Mouse (Mus musculus): Measurements from ENCODE around the gene Bcl11a. TPM values are rescaled to one million over a fixed set of nuclear protein-coding genes. Genes with fewer than 3 reads are reported as not detected.
A peak's percentile ranks its signal among the peaks of the same experiment; 100 is the strongest.

The Bcl11a gene
- polyA plus RNA-seq, 1 experiment from 2014 or later = 95.4 TPM

DNA sequence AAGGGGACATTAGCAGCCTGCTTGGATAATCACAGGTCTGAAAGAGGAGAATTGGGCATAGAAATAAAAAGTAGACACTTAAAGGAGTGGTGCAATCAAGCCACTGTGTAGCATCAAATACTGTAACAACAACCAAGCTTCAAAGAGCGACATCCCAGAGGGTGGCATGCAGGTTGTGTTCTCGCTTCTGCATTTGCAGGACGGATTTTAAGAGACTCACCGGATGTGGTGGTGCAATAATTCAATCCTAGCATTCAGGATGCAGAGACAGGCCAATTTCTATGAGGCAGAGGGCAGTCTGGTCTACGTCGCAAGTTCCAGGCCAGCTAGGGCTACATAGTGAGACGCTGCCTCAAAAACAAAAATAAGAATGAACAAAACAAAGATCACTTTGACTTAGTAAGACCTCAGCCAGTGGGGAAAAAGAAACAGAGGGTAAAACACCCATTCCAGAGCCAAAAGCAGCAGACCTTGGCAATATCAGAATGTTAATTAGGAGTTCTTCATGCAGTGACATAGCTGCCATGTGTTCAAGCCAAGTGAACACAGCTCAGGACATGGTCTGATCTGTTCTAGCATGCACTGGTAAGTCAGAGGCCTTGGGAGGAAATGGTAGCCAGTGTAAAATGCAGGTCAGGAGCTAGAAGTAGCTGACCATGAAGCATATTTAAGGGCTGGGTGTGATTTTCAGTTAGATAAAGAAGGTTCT lies 74.4 kb downstream of the Bcl11a start:
- Histone ChIP-seq H3K27me3 (replicated peaks; ENCODE audit: control insufficient read depth, insufficient read depth, low read length) (no peaks in the 10 kb centered on the region), H3K4me1 (replicated peaks; ENCODE audit: control insufficient read depth, insufficient read depth, low read length) (peaks cover 25% of the 10 kb centered on the region), H3K9ac (ENCODE audit: low read depth, low read length) (no peak overlapping the region), H3K36me3 (ENCODE audit: control insufficient read depth, insufficient read depth, low read length) (peaks cover 4% of the 10 kb centered on the region; the same call in 1 of the 2 replicates), H3K9me3 (ENCODE audit: control insufficient read depth, low read length) (no peaks in the 10 kb centered on the region), H3K4me2 (no peak overlapping the region), H3K27ac (ENCODE audit: low read depth, low read length) (no peak overlapping the region), H3K4me3 (ENCODE audit: low read depth, low read length) (no peak overlapping the region)
- DNase-seq (ENCODE audit: low spot score) (no peak), ATAC-seq (replicated peaks; ENCODE audit: low FRiP score) (no peak)
- 90% methylated on average over 7 of the region's 7 CpGs for WGBS

GRCm38 (mm10) chr11:24153049-24153448 lies 75.2 kb downstream of the Bcl11a start:
- DNase-seq (ENCODE audit: low spot score) = no peak
- no peak overlapping the region for H3K4me3 ChIP-seq (ENCODE audit: low read depth, low read length)
- H3K9me3 ChIP-seq (ENCODE audit: control insufficient read depth, low read length) = no peaks in the 10 kb centered on the region
- H3K4me1 ChIP-seq (replicated peaks; ENCODE audit: control insufficient read depth, insufficient read depth, low read length) = peaks cover 19% of the 10 kb centered on the region
- peaks cover 4% of the 10 kb centered on the region; the same call in 1 of the 2 replicates for H3K36me3 ChIP-seq (ENCODE audit: control insufficient read depth, insufficient read depth, low read length)
- 67% methylated on average over 10 of the region's 10 CpGs for WGBS
- no peak overlapping the region for H3K9ac ChIP-seq (ENCODE audit: low read depth, low read length)
- H3K27me3 ChIP-seq (replicated peaks; ENCODE audit: control insufficient read depth, insufficient read depth, low read length) = no peaks in the 10 kb centered on the region
- H3K27ac ChIP-seq (ENCODE audit: low read depth, low read length) = no peak overlapping the region
- H3K4me2 ChIP-seq = no peak overlapping the region
- ATAC-seq (replicated peaks; ENCODE audit: low FRiP score) = 0 out of 2 replicates have a peak, but pooled peaks have one; percentile 21

GRCm38 (mm10) chr11:24158026-24158425 lies 80.2 kb downstream of the Bcl11a start:
- H3K27me3 ChIP-seq (replicated peaks; ENCODE audit: control insufficient read depth, insufficient read depth, low read length) = no peaks in the 10 kb centered on the region
- H3K4me3 ChIP-seq (ENCODE audit: low read depth, low read length) = no peak overlapping the region
- 51% methylated on average over 9 of the region's 9 CpGs for WGBS
- no peak for DNase-seq (ENCODE audit: low spot score)
- H3K36me3 ChIP-seq (ENCODE audit: control insufficient read depth, insufficient read depth, low read length) = peaks cover 8% of the 10 kb centered on the region; the same call in 1 of the 2 replicates
- no peak overlapping the region for H3K9ac ChIP-seq (ENCODE audit: low read depth, low read length)
- no peak overlapping the region for H3K4me2 ChIP-seq
- H3K27ac ChIP-seq (ENCODE audit: low read depth, low read length) = no peak overlapping the region
- H3K4me1 ChIP-seq (replicated peaks; ENCODE audit: control insufficient read depth, insufficient read depth, low read length) = peaks cover 5% of the 10 kb centered on the region; the same call in 1 of the 2 replicates
- no peak for ATAC-seq (replicated peaks; ENCODE audit: low FRiP score)
- no peaks in the 10 kb centered on the region for H3K9me3 ChIP-seq (ENCODE audit: control insufficient read depth, low read length)

DNA sequence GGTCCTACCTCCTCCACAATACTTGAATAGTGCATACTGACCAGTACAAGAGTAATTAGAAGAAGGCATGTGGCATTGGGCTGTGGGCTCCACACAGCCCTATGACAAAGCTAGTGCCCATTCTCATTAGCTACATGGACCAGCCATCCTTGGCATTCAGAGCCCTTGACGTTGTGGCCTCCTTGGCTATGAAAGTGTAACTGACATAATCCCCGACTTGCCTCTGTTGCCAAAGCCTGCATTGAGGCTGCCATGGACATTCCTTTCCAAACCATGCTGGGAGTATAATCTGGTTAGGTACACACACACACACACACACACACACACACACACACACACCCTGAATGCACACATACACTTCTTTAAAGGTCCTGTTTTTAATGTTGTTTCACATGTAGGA lies 81.8 kb downstream of the Bcl11a start:
- ATAC-seq (replicated peaks; ENCODE audit: low FRiP score) (no peak), DNase-seq (ENCODE audit: low spot score) (no peak)
- no peaks in the 10 kb centered on the region for H3K27me3 ChIP-seq (replicated peaks; ENCODE audit: control insufficient read depth, insufficient read depth, low read length)
- no peak overlapping the region for H3K27ac ChIP-seq (ENCODE audit: low read depth, low read length)
- peaks cover 2% of the 10 kb centered on the region; the same call in 1 of the 2 replicates for H3K4me1 ChIP-seq (replicated peaks; ENCODE audit: control insufficient read depth, insufficient read depth, low read length)
- 85% methylated on average over 2 of the region's 2 CpGs for WGBS
- no peaks in the 10 kb centered on the region for H3K9me3 ChIP-seq (ENCODE audit: control insufficient read depth, low read length)
- H3K4me3 ChIP-seq (ENCODE audit: low read depth, low read length) = no peak overlapping the region
- no peak overlapping the region for H3K9ac ChIP-seq (ENCODE audit: low read depth, low read length)
- peaks cover 22% of the 10 kb centered on the region for H3K36me3 ChIP-seq (ENCODE audit: control insufficient read depth, insufficient read depth, low read length)
- no peak overlapping the region for H3K4me2 ChIP-seq

- H3K27me3 ChIP-seq (replicated peaks; ENCODE audit: control insufficient read depth, insufficient read depth, low read length) = no peaks in the 10 kb centered on the region
- no peaks in the 10 kb centered on the region for H3K9me3 ChIP-seq (ENCODE audit: control insufficient read depth, low read length)
- ATAC-seq (replicated peaks; ENCODE audit: low FRiP score) (no peak), DNase-seq (ENCODE audit: low spot score) (no peak)
- H3K9ac ChIP-seq (ENCODE audit: low read depth, low read length) = no peak overlapping the region
- no peak overlapping the region for H3K4me3 ChIP-seq (ENCODE audit: low read depth, low read length)
- H3K4me2 ChIP-seq = no peak overlapping the region
- WGBS = 87% methylated on average over 2 of the region's 2 CpGs
- H3K27ac ChIP-seq (ENCODE audit: low read depth, low read length) = no peak overlapping the region
- peaks cover 26% of the 10 kb centered on the region for H3K36me3 ChIP-seq (ENCODE audit: control insufficient read depth, insufficient read depth, low read length)
- peaks cover 2% of the 10 kb centered on the region; the same call in 1 of the 2 replicates for H3K4me1 ChIP-seq (replicated peaks; ENCODE audit: control insufficient read depth, insufficient read depth, low read length)
Observed at GRCm38 (mm10) chr11:24161458-24161857, 83.6 kb downstream of the Bcl11a start.

- H3K4me2 ChIP-seq = no peak overlapping the region
- H3K9me3 ChIP-seq (ENCODE audit: control insufficient read depth, low read length) = no peaks in the 10 kb centered on the region
- peaks cover 2% of the 10 kb centered on the region; the same call in 1 of the 2 replicates for H3K4me1 ChIP-seq (replicated peaks; ENCODE audit: control insufficient read depth, insufficient read depth, low read length)
- H3K9ac ChIP-seq (ENCODE audit: low read depth, low read length) = no peak overlapping the region
- peaks cover 26% of the 10 kb centered on the region for H3K36me3 ChIP-seq (ENCODE audit: control insufficient read depth, insufficient read depth, low read length)
- ATAC-seq (replicated peaks; ENCODE audit: low FRiP score) (no peak), DNase-seq (ENCODE audit: low spot score) (no peak)
- no peak overlapping the region for H3K4me3 ChIP-seq (ENCODE audit: low read depth, low read length)
- H3K27me3 ChIP-seq (replicated peaks; ENCODE audit: control insufficient read depth, insufficient read depth, low read length) = no peaks in the 10 kb centered on the region
- WGBS = 77% methylated on average over 7 of the region's 7 CpGs
- H3K27ac ChIP-seq (ENCODE audit: low read depth, low read length) = no peak overlapping the region
Observed at GRCm38 (mm10) chr11:24162056-24162455, 84.2 kb downstream of the Bcl11a start.

DNA sequence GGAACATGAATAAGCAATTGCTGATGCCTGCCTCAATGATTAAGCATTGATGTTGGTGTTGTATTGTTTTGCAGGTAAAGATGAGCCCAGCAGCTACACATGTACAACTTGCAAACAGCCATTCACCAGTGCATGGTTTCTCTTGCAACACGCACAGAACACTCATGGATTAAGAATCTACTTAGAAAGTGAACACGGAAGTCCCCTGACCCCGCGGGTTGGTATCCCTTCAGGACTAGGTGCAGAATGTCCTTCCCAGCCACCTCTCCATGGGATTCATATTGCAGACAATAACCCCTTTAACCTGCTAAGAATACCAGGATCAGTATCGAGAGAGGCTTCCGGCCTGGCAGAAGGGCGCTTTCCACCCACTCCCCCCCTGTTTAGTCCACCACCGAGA lies 85.2 kb downstream of the Bcl11a start:
- peaks cover 26% of the 10 kb centered on the region for H3K36me3 ChIP-seq (ENCODE audit: control insufficient read depth, insufficient read depth, low read length)
- no peaks in the 10 kb centered on the region for H3K27me3 ChIP-seq (replicated peaks; ENCODE audit: control insufficient read depth, insufficient read depth, low read length)
- H3K9ac ChIP-seq (ENCODE audit: low read depth, low read length) = no peak overlapping the region
- DNase-seq (ENCODE audit: low spot score) (no peak), ATAC-seq (replicated peaks; ENCODE audit: low FRiP score) (no peak)
- H3K9me3 ChIP-seq (ENCODE audit: control insufficient read depth, low read length) = no peaks in the 10 kb centered on the region
- no peak overlapping the region for H3K4me3 ChIP-seq (ENCODE audit: low read depth, low read length)
- H3K4me1 ChIP-seq (replicated peaks; ENCODE audit: control insufficient read depth, insufficient read depth, low read length) = no peaks in the 10 kb centered on the region
- H3K27ac ChIP-seq (ENCODE audit: low read depth, low read length) = no peak overlapping the region
- no peak overlapping the region for H3K4me2 ChIP-seq
- 95% methylated on average over 8 of the region's 8 CpGs for WGBS

DNA sequence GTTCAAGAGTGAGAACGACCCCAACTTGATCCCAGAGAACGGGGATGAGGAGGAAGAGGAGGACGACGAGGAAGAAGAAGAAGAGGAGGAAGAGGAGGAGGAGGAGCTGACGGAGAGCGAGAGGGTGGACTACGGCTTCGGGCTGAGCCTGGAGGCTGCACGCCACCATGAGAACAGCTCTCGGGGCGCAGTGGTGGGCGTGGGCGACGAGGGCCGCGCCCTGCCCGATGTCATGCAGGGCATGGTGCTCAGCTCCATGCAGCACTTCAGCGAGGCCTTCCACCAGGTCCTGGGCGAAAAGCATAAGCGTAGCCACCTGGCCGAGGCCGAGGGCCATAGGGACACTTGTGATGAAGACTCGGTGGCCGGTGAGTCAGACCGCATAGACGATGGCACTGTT lies 86.2 kb downstream of the Bcl11a start:
- ATAC-seq (replicated peaks; ENCODE audit: low FRiP score) = no peak; the same call in 1 of the 2 replicates
- Histone ChIP-seq H3K4me3 (ENCODE audit: low read depth, low read length) (no peak overlapping the region), H3K9me3 (ENCODE audit: control insufficient read depth, low read length) (no peaks in the 10 kb centered on the region), H3K9ac (ENCODE audit: low read depth, low read length) (no peak overlapping the region), H3K4me1 (replicated peaks; ENCODE audit: control insufficient read depth, insufficient read depth, low read length) (no peaks in the 10 kb centered on the region), H3K27ac (ENCODE audit: low read depth, low read length) (no peak overlapping the region), H3K36me3 (ENCODE audit: control insufficient read depth, insufficient read depth, low read length) (peaks cover 26% of the 10 kb centered on the region), H3K27me3 (replicated peaks; ENCODE audit: control insufficient read depth, insufficient read depth, low read length) (no peaks in the 10 kb centered on the region), H3K4me2 (no peak overlapping the region)
- DNase-seq (ENCODE audit: low spot score) = no peak
- WGBS = 93% methylated on average over 26 of the region's 26 CpGs

Measured in liver, embryonic 11.5 days (tissue).